Mouse (Mus musculus): ENCODE results near the gene Gm9945. TPM values are rescaled to one million over a fixed set of nuclear protein-coding genes. Genes with fewer than 3 reads are reported as not detected.
A peak's percentile ranks its signal among the peaks of the same experiment; 100 is the strongest.

The Gm9945 gene
- polyA plus RNA-seq, 1 experiment from 2014 or later: not detected

DNA sequence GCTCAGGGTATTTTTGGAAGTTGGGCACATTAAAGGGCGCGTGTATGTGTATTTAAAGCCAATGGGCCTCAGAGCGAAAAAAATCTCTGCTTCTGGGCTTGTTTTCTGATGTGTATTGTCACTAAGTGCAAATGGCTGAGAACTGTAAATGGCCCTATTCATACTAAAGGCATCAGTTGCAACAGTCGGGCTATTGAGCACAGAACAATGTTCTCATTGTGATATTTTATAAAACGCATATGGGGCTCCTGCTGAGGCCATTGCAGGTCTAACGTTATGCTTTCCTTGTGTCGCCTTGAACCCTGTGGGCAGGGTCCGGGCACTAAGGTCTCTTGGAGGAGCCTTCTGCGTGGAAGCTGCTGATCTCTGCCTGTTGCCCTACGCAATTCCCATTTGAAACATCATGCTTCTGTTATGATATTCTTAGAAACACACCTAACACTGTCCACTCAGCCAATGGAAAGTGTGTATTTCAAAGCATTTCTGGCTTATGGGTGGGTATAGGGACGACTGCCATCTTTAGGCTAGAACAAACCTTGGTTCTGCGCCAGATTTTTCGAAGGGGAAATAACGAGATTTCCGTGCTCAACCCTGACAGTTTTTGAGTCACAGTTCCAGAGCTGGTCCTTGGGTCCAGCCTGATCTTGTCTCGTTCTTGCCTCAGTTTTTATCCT is 10.5 kb upstream of the Gm9945 start:
- DNase-seq (ENCODE audit: low spot score): no peak
- H3K4me3 ChIP-seq (ENCODE audit: low read depth, low read length): no peak overlapping the region

GRCm38 (mm10) chr11:53469968-53470695 is 9.8 kb upstream of the Gm9945 start, which contains the start of gene Gm9837:
TSS of gene Gm9837 (minus strand) at chr11:53470479.
- Histone ChIP-seq H3K9me3 (ENCODE audit: low read length) (no peaks in the 10 kb centered on the region), H3K4me2 (replicated peaks; ENCODE audit: low read depth, low read length) (peak within 1 kb of the TSS; percentile 3; the same call in 1 of the 2 replicates), H3K36me3 (ENCODE audit: insufficient read depth, low read length) (no peaks in the 10 kb centered on the region), H3K27me3 (replicated peaks; ENCODE audit: insufficient read depth, low read length) (peaks cover 32% of the 10 kb centered on the region; the same call in 1 of the 2 replicates), H3K27ac (ENCODE audit: low read length) (no peak within 1 kb of the TSS), H3K9ac (replicated peaks; ENCODE audit: low read depth) (no peak within 1 kb of the TSS), H3K4me1 (ENCODE audit: insufficient read depth, low read depth, low read length) (0 out of 2 replicates have a peak, but pooled peaks cover 6% of the 10 kb centered on the region), H3K4me3 (ENCODE audit: low read depth, low read length) (no peak within 1 kb of the TSS)
- ATAC-seq (peak; percentile 85), DNase-seq (ENCODE audit: low spot score) (peak; percentile 90)
- WGBS: 4% methylated on average over 29 of the region's 29 CpGs
- TF ChIP-seq EP300 (IDR thresholded peaks at IDR 0.05) (no peak), CTCF (IDR thresholded peaks at IDR 0.05) (peak; percentile 97)

More for the DNA sequence above, 10.5 kb upstream of the Gm9945 start:
- Histone ChIP-seq H3K4me2 (replicated peaks; ENCODE audit: low read depth, low read length) (peak overlapping the region; percentile 3; the same call in 1 of the 2 replicates), H3K36me3 (ENCODE audit: insufficient read depth, low read length) (no peaks in the 10 kb centered on the region), H3K9ac (replicated peaks; ENCODE audit: low read depth) (no peak overlapping the region), H3K27ac (ENCODE audit: low read length) (no peak overlapping the region), H3K4me1 (ENCODE audit: insufficient read depth, low read depth, low read length) (0 out of 2 replicates have a peak, but pooled peaks cover 6% of the 10 kb centered on the region), H3K27me3 (replicated peaks; ENCODE audit: insufficient read depth, low read length) (peaks cover 29% of the 10 kb centered on the region; the same call in 1 of the 2 replicates), H3K9me3 (ENCODE audit: low read length) (no peaks in the 10 kb centered on the region)
- no peak for TF ChIP-seq EP300 (IDR thresholded peaks at IDR 0.05)
- whole genome bisulfite sequencing: 35% methylated on average over 16 of the region's 16 CpGs
- ATAC-seq: no peak

DNA sequence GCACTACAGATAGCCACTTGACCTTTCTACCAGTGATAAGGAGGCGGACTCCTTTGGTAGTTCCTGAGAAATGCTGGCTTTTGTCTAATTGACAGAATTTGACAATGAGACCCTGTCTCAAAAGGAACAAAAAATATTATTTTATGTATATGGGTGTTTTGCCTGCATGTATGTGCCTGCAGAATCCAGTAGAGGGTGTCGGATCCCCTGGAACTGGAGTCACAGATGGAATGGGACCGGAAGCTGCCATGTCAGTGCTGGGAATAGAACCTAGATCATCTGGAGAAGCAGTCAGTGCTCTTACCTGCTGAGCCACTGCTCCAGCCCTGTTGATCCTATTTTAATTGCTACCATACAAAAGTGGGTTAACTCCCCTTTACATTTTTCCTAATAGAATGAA is 7.3 kb upstream of the Gm9945 start:
- ATAC-seq (no peak), DNase-seq (ENCODE audit: low spot score) (no peak)
- Histone ChIP-seq H3K4me2 (replicated peaks; ENCODE audit: low read depth, low read length) (no peak overlapping the region), H3K9me3 (ENCODE audit: low read length) (no peaks in the 10 kb centered on the region), H3K9ac (replicated peaks; ENCODE audit: low read depth) (no peak overlapping the region), H3K4me3 (ENCODE audit: low read depth, low read length) (no peak overlapping the region), H3K27ac (ENCODE audit: low read length) (no peak overlapping the region), H3K27me3 (replicated peaks; ENCODE audit: insufficient read depth, low read length) (peaks cover 35% of the 10 kb centered on the region; the same call in 1 of the 2 replicates), H3K4me1 (ENCODE audit: insufficient read depth, low read depth, low read length) (no peaks in the 10 kb centered on the region), H3K36me3 (ENCODE audit: insufficient read depth, low read length) (no peaks in the 10 kb centered on the region)
- TF ChIP-seq EP300 (IDR thresholded peaks at IDR 0.05) (no peak), CTCF (IDR thresholded peaks at IDR 0.05) (peak; percentile 36)
- WGBS: 76% methylated on average over 3 of the region's 3 CpGs

- Histone ChIP-seq H3K9me3 (ENCODE audit: low read length) (no peaks in the 10 kb centered on the region), H3K4me1 (ENCODE audit: insufficient read depth, low read depth, low read length) (no peaks in the 10 kb centered on the region; the same call in 1 of the 2 replicates), H3K9ac (replicated peaks; ENCODE audit: low read depth) (no peak overlapping the region), H3K4me2 (replicated peaks; ENCODE audit: low read depth, low read length) (no peak overlapping the region), H3K36me3 (ENCODE audit: insufficient read depth, low read length) (no peaks in the 10 kb centered on the region), H3K4me3 (ENCODE audit: low read depth, low read length) (no peak overlapping the region), H3K27ac (ENCODE audit: low read length) (no peak overlapping the region), H3K27me3 (replicated peaks; ENCODE audit: insufficient read depth, low read length) (peaks cover 58% of the 10 kb centered on the region)
- TF ChIP-seq EP300 (IDR thresholded peaks at IDR 0.05): no peak
- TF ChIP-seq CTCF (IDR thresholded peaks at IDR 0.05): no peak
- no peak for DNase-seq (ENCODE audit: low spot score)
- 25% methylated on average over 8 of the region's 8 CpGs for WGBS
- no peak for ATAC-seq
These were observed 4.3 kb upstream of the Gm9945 start for GRCm38 (mm10) chr11:53475620-53476019.

GRCm38 (mm10) chr11:53477833-53478232 is 2.1 kb upstream of the Gm9945 start:
- Histone ChIP-seq H3K27me3 (replicated peaks; ENCODE audit: insufficient read depth, low read length) (peaks cover 54% of the 10 kb centered on the region), H3K9me3 (ENCODE audit: low read length) (no peaks in the 10 kb centered on the region), H3K36me3 (ENCODE audit: insufficient read depth, low read length) (no peaks in the 10 kb centered on the region), H3K4me1 (ENCODE audit: insufficient read depth, low read depth, low read length) (no peaks in the 10 kb centered on the region; the same call in 1 of the 2 replicates), H3K27ac (ENCODE audit: low read length) (no peak overlapping the region), H3K4me3 (ENCODE audit: low read depth, low read length) (0 out of 2 replicates have a peak overlapping the region, but pooled peaks have one; percentile 38), H3K9ac (replicated peaks; ENCODE audit: low read depth) (no peak overlapping the region), H3K4me2 (replicated peaks; ENCODE audit: low read depth, low read length) (no peak overlapping the region)
- no peak for DNase-seq (ENCODE audit: low spot score)
- no peak for TF ChIP-seq EP300 (IDR thresholded peaks at IDR 0.05)
- TF ChIP-seq CTCF (IDR thresholded peaks at IDR 0.05): no peak
- WGBS: 44% methylated on average over 7 of the region's 7 CpGs
- ATAC-seq: no peak

Data from lung, postnatal 0 days (tissue).